Mouse (Mus musculus): ENCODE measurements around the gene Gm20388. TPM values are rescaled to one million over a fixed set of nuclear protein-coding genes. Genes with fewer than 3 reads are reported as not detected.

The Gm20388 gene
- polyA plus RNA-seq, 1 experiment from 2014 or later, result not detected

DNA sequence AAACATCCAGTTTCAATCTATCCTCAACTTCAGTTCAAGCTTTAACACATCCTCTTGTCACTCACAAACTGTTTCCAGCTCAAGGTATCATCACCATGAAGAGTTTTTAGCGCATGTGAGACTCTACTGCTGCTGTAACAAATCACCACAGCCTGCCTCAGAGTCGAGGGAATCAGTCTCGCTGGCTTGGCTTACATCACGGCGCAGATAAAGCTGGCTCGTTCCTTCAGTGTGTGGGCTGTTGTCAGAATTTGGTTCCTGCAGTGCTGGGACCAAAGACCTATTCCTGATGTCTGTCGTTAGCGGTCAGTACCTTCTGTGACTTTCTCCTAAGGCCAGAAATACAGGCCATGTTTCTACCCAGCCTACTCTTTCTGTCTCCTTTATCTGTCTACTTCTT, 2986.6 kb downstream of the Gm20388 start:
- peaks cover 77% of the 10 kb centered on the region for H3K36me3 ChIP-seq (ENCODE audit: control insufficient read depth, insufficient read depth)
- no peaks in the 10 kb centered on the region for H3K9me3 ChIP-seq (ENCODE audit: control insufficient read depth)
- no peaks in the 10 kb centered on the region for H3K27me3 ChIP-seq (replicated peaks; ENCODE audit: control insufficient read depth, insufficient read depth, low read length)
- H3K4me2 ChIP-seq (replicated peaks; ENCODE audit: low read depth), result no peak overlapping the region
- WGBS, result 91% methylated on average over 8 of the region's 8 CpGs
- no peak overlapping the region for H3K27ac ChIP-seq (ENCODE audit: low read depth, low read length)
- H3K9ac ChIP-seq (ENCODE audit: low read depth, low read length), result no peak overlapping the region
- no peaks in the 10 kb centered on the region for H3K4me1 ChIP-seq (replicated peaks; ENCODE audit: control insufficient read depth, insufficient read depth, low read length)
- no peak for ATAC-seq
- no peak overlapping the region for H3K4me3 ChIP-seq (ENCODE audit: low read depth, low read length)
- no peak for TF ChIP-seq CTCF (IDR thresholded peaks at IDR 0.05; ENCODE audit: low read depth)

GRCm38 (mm10) chr8:122898018-122898417, 2987.4 kb downstream of the Gm20388 start:
- Histone ChIP-seq H3K4me2 (replicated peaks; ENCODE audit: low read depth) (no peak overlapping the region), H3K36me3 (ENCODE audit: control insufficient read depth, insufficient read depth) (peaks cover 69% of the 10 kb centered on the region), H3K4me1 (replicated peaks; ENCODE audit: control insufficient read depth, insufficient read depth, low read length) (no peaks in the 10 kb centered on the region), H3K9ac (ENCODE audit: low read depth, low read length) (no peak overlapping the region), H3K27ac (ENCODE audit: low read depth, low read length) (peak overlapping the region; percentile 10; the same call in 1 of the 2 replicates), H3K9me3 (ENCODE audit: control insufficient read depth) (no peaks in the 10 kb centered on the region), H3K27me3 (replicated peaks; ENCODE audit: control insufficient read depth, insufficient read depth, low read length) (no peaks in the 10 kb centered on the region), H3K4me3 (ENCODE audit: low read depth, low read length) (no peak overlapping the region)
- no peak for ATAC-seq
- WGBS, result 70% methylated on average over 4 of the region's 4 CpGs
- TF ChIP-seq CTCF (IDR thresholded peaks at IDR 0.05; ENCODE audit: low read depth), result no peak

- Histone ChIP-seq H3K9me3 (ENCODE audit: control insufficient read depth) (no peaks in the 10 kb centered on the region), H3K27ac (ENCODE audit: low read depth, low read length) (peak overlapping the region; percentile 10; the same call in 1 of the 2 replicates), H3K4me3 (ENCODE audit: low read depth, low read length) (no peak overlapping the region), H3K4me2 (replicated peaks; ENCODE audit: low read depth) (no peak overlapping the region), H3K36me3 (ENCODE audit: control insufficient read depth, insufficient read depth) (peaks cover 64% of the 10 kb centered on the region), H3K4me1 (replicated peaks; ENCODE audit: control insufficient read depth, insufficient read depth, low read length) (no peaks in the 10 kb centered on the region), H3K27me3 (replicated peaks; ENCODE audit: control insufficient read depth, insufficient read depth, low read length) (no peaks in the 10 kb centered on the region), H3K9ac (ENCODE audit: low read depth, low read length) (no peak overlapping the region)
- WGBS, result 77% methylated on average over 12 of the region's 12 CpGs
- no peak for TF ChIP-seq CTCF (IDR thresholded peaks at IDR 0.05; ENCODE audit: low read depth)
- ATAC-seq, result 0 out of 2 replicates have a peak, but pooled peaks have one; percentile 20
Observed at GRCm38 (mm10) chr8:122898473-122898872, 2987.8 kb downstream of the Gm20388 start.

DNA sequence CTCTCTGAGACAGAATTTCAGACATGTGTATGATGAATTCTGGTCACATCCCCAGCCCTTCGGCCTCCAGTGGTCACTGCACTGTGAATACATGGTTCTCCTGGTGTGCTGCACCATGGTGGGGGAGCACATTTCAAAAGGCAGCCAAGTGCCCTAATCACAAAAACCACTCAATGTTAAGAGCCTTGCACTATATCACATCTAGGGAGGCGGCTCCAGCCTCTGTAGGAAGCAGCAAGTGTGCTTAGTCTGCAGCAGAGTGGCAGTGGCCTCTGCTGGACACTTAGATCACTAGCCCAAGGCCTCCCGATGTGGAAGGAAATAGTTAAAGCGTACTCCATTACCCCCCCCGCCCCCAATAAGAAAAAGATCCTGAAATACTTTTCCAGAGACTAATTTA, 2988.4 kb downstream of the Gm20388 start:
- no peak overlapping the region for H3K4me3 ChIP-seq (ENCODE audit: low read depth, low read length)
- H3K27ac ChIP-seq (ENCODE audit: low read depth, low read length), result no peak overlapping the region
- TF ChIP-seq CTCF (IDR thresholded peaks at IDR 0.05; ENCODE audit: low read depth), result peak; percentile 23
- H3K27me3 ChIP-seq (replicated peaks; ENCODE audit: control insufficient read depth, insufficient read depth, low read length), result no peaks in the 10 kb centered on the region
- H3K4me1 ChIP-seq (replicated peaks; ENCODE audit: control insufficient read depth, insufficient read depth, low read length), result no peaks in the 10 kb centered on the region
- no peak for ATAC-seq
- H3K36me3 ChIP-seq (ENCODE audit: control insufficient read depth, insufficient read depth), result peaks cover 58% of the 10 kb centered on the region
- WGBS, result 76% methylated on average over 5 of the region's 5 CpGs
- H3K4me2 ChIP-seq (replicated peaks; ENCODE audit: low read depth), result no peak overlapping the region
- no peak overlapping the region for H3K9ac ChIP-seq (ENCODE audit: low read depth, low read length)
- no peaks in the 10 kb centered on the region for H3K9me3 ChIP-seq (ENCODE audit: control insufficient read depth)

GRCm38 (mm10) chr8:122901476-122901875, 2990.8 kb downstream of the Gm20388 start:
- ATAC-seq, result no peak
- no peak overlapping the region for H3K4me2 ChIP-seq (replicated peaks; ENCODE audit: low read depth)
- no peaks in the 10 kb centered on the region; the same call in 1 of the 2 replicates for H3K4me1 ChIP-seq (replicated peaks; ENCODE audit: control insufficient read depth, insufficient read depth, low read length)
- TF ChIP-seq CTCF (IDR thresholded peaks at IDR 0.05; ENCODE audit: low read depth), result no peak
- H3K4me3 ChIP-seq (ENCODE audit: low read depth, low read length), result no peak overlapping the region
- H3K27me3 ChIP-seq (replicated peaks; ENCODE audit: control insufficient read depth, insufficient read depth, low read length), result no peaks in the 10 kb centered on the region
- H3K36me3 ChIP-seq (ENCODE audit: control insufficient read depth, insufficient read depth), result peaks cover 34% of the 10 kb centered on the region
- no peaks in the 10 kb centered on the region for H3K9me3 ChIP-seq (ENCODE audit: control insufficient read depth)
- H3K9ac ChIP-seq (ENCODE audit: low read depth, low read length), result no peak overlapping the region
- H3K27ac ChIP-seq (ENCODE audit: low read depth, low read length), result no peak overlapping the region
- WGBS, result 87% methylated on average over 7 of the region's 7 CpGs

- Histone ChIP-seq H3K9me3 (ENCODE audit: control insufficient read depth) (no peaks in the 10 kb centered on the region), H3K4me1 (replicated peaks; ENCODE audit: control insufficient read depth, insufficient read depth, low read length) (no peaks in the 10 kb centered on the region; the same call in 1 of the 2 replicates), H3K36me3 (ENCODE audit: control insufficient read depth, insufficient read depth) (peaks cover 31% of the 10 kb centered on the region), H3K27me3 (replicated peaks; ENCODE audit: control insufficient read depth, insufficient read depth, low read length) (no peaks in the 10 kb centered on the region), H3K9ac (ENCODE audit: low read depth, low read length) (no peak overlapping the region), H3K4me2 (replicated peaks; ENCODE audit: low read depth) (no peak overlapping the region), H3K27ac (ENCODE audit: low read depth, low read length) (no peak overlapping the region), H3K4me3 (ENCODE audit: low read depth, low read length) (no peak overlapping the region)
- WGBS, result 86% methylated on average over 8 of the region's 8 CpGs
- TF ChIP-seq CTCF (IDR thresholded peaks at IDR 0.05; ENCODE audit: low read depth), result no peak
- ATAC-seq, result no peak
Observed at GRCm38 (mm10) chr8:122901892-122902515, 2991.4 kb downstream of the Gm20388 start.
